7 mouse cellular contexts compared by ENCODE assay signal in genomic region chr4:32486654-32487398, GRCm38 (mm10).
DNase-seq lines count a peak whose midpoint lies in the region; ATAC-seq and TF ChIP-seq lines count a peak whose summit lies in the region.

No protein-coding gene starts in this region.

- no peaks in the 10 kb centered on the region for H3K36me3 ChIP-seq in limb, embryonic 13.5 days
- H3K36me3 ChIP-seq in limb, embryonic 10.5 days, result no peaks in the 10 kb centered on the region; the same call in 1 of the 2 replicates
- no peaks in the 10 kb centered on the region for H3K36me3 ChIP-seq in forebrain, embryonic 15.5 days
- H3K36me3 ChIP-seq in hindbrain, embryonic 12.5 days, result no peaks in the 10 kb centered on the region
- no peaks in the 10 kb centered on the region for H3K36me3 ChIP-seq in liver, postnatal 0 days (replicated peaks; ENCODE audit: insufficient read depth, low read length)

- no peaks in the 10 kb centered on the region for H3K27me3 ChIP-seq in limb, embryonic 13.5 days
- no peaks in the 10 kb centered on the region for H3K27me3 ChIP-seq in limb, embryonic 10.5 days (ENCODE audit: low read depth, poor library complexity, severe bottlenecking)
- H3K27me3 ChIP-seq in forebrain, embryonic 15.5 days, result no peaks in the 10 kb centered on the region
- H3K27me3 ChIP-seq in hindbrain, embryonic 12.5 days, result no peaks in the 10 kb centered on the region
- H3K27me3 ChIP-seq in liver, postnatal 0 days (ENCODE audit: insufficient read depth, low read length), result no peaks in the 10 kb centered on the region

- intact Hi-C loops in gastrocnemius, postnatal 14 days (cut with DNase I; ENCODE audit: low total_unique reads), result no loop called here

- peak; percentile 57 for ATAC-seq in limb, embryonic 13.5 days (ENCODE audit: low FRiP score, low read depth)
- peak; percentile 86 for ATAC-seq in forebrain, embryonic 15.5 days (replicated peaks)
- 0 out of 2 replicates have a peak, but pooled peaks have one; percentile 51 for ATAC-seq in hindbrain, embryonic 12.5 days (ENCODE audit: low FRiP score)
- ATAC-seq in liver, postnatal 0 days, result no peak

- WGBS in limb, embryonic 13.5 days, result 63% methylated on average over 17 of the region's 17 CpGs
- WGBS in limb, embryonic 10.5 days, result 83% methylated on average over 17 of the region's 17 CpGs
- WGBS in forebrain, embryonic 15.5 days, result 11% methylated on average over 17 of the region's 17 CpGs
- WGBS in hindbrain, embryonic 12.5 days, result 61% methylated on average over 17 of the region's 17 CpGs
- WGBS in olfactory bulb, adult 2 months, result 17% methylated on average over 17 of the region's 17 CpGs
- 82% methylated on average over 17 of the region's 17 CpGs for WGBS in liver, postnatal 0 days (ENCODE audit: insufficient replicate concordance)

- no peak for TF ChIP-seq POLR2A in olfactory bulb, adult 2 months (IDR thresholded peaks at IDR 0.05; ENCODE audit: insufficient read depth, low read depth, low read length)

- TF ChIP-seq CTCF in olfactory bulb, adult 2 months (IDR thresholded peaks at IDR 0.05; ENCODE audit: insufficient read depth, low read depth, low read length), result no peak
- no peak for TF ChIP-seq CTCF in liver, postnatal 0 days (IDR thresholded peaks at IDR 0.05; ENCODE audit: low read depth)

- no peak overlapping the region for H3K4me3 ChIP-seq in limb, embryonic 13.5 days
- H3K4me3 ChIP-seq in limb, embryonic 10.5 days, result no peak overlapping the region
- H3K4me3 ChIP-seq in forebrain, embryonic 15.5 days, result 0 out of 2 replicates have a peak overlapping the region, but pooled peaks have one; percentile 2
- no peak overlapping the region for H3K4me3 ChIP-seq in hindbrain, embryonic 12.5 days
- H3K4me3 ChIP-seq in olfactory bulb, adult 2 months (ENCODE audit: insufficient read depth, low read depth, low read length), result peak overlapping the region; percentile 30
- H3K4me3 ChIP-seq in liver, postnatal 0 days (ENCODE audit: low read depth, low read length), result no peak overlapping the region

- H3K27ac ChIP-seq in limb, embryonic 13.5 days, result no peak overlapping the region; the same call in 1 of the 2 replicates
- H3K27ac ChIP-seq in limb, embryonic 10.5 days, result no peak overlapping the region
- H3K27ac ChIP-seq in forebrain, embryonic 15.5 days (replicated peaks), result peak overlapping the region; percentile 84
- H3K27ac ChIP-seq in hindbrain, embryonic 12.5 days, result peak overlapping the region; percentile 86
- H3K27ac ChIP-seq in olfactory bulb, adult 2 months (ENCODE audit: insufficient read depth, low read depth, low read length), result 0 out of 2 replicates have a peak overlapping the region, but pooled peaks have one; percentile 12
- H3K27ac ChIP-seq in liver, postnatal 0 days (ENCODE audit: low read depth), result no peak overlapping the region

- no peaks in the 10 kb centered on the region for H3K9me3 ChIP-seq in limb, embryonic 13.5 days
- H3K9me3 ChIP-seq in limb, embryonic 10.5 days (replicated peaks), result no peaks in the 10 kb centered on the region
- H3K9me3 ChIP-seq in forebrain, embryonic 15.5 days, result no peaks in the 10 kb centered on the region
- H3K9me3 ChIP-seq in hindbrain, embryonic 12.5 days (replicated peaks), result no peaks in the 10 kb centered on the region
- no peaks in the 10 kb centered on the region for H3K9me3 ChIP-seq in liver, postnatal 0 days (ENCODE audit: low read length)

- no peak for DNase-seq in limb, embryonic 10.5 days (ENCODE audit: low spot score)
- no peak for DNase-seq in gastrocnemius, postnatal 14 days
- no peak for DNase-seq in liver, postnatal 0 days

- H3K4me1 ChIP-seq in limb, embryonic 13.5 days, result peaks cover 41% of the 10 kb centered on the region
- H3K4me1 ChIP-seq in limb, embryonic 10.5 days, result peaks cover 54% of the 10 kb centered on the region
- peaks cover 42% of the 10 kb centered on the region for H3K4me1 ChIP-seq in forebrain, embryonic 15.5 days
- peaks cover 40% of the 10 kb centered on the region for H3K4me1 ChIP-seq in hindbrain, embryonic 12.5 days
- peaks cover 8% of the 10 kb centered on the region for H3K4me1 ChIP-seq in olfactory bulb, adult 2 months (ENCODE audit: control insufficient read depth, insufficient read depth, low read length)
- no peaks in the 10 kb centered on the region for H3K4me1 ChIP-seq in liver, postnatal 0 days (ENCODE audit: insufficient read depth)

- TF ChIP-seq EP300 in liver, postnatal 0 days (IDR thresholded peaks at IDR 0.05; ENCODE audit: low read depth), result no peak

- no peak overlapping the region for H3K9ac ChIP-seq in limb, embryonic 13.5 days
- peak overlapping the region; percentile 17; the same call in 1 of the 2 replicates for H3K9ac ChIP-seq in forebrain, embryonic 15.5 days (replicated peaks)
- H3K9ac ChIP-seq in hindbrain, embryonic 12.5 days, result no peak overlapping the region
- no peak overlapping the region for H3K9ac ChIP-seq in liver, postnatal 0 days (replicated peaks)

- peak overlapping the region; percentile 38 for H3K4me2 ChIP-seq in limb, embryonic 13.5 days (replicated peaks)
- H3K4me2 ChIP-seq in forebrain, embryonic 15.5 days (replicated peaks), result peak overlapping the region; percentile 34
- H3K4me2 ChIP-seq in hindbrain, embryonic 12.5 days (replicated peaks), result peak overlapping the region; percentile 31
- H3K4me2 ChIP-seq in liver, postnatal 0 days (ENCODE audit: low read depth, low read length), result no peak overlapping the region

Comparison
In these comparisons a context has a peak if more than half of its experiments do, and no peak if none do; other contexts are left out.
1. H3K27ac ChIP-seq: peak in forebrain, embryonic 15.5 days (single experiment), hindbrain, embryonic 12.5 days (single experiment) and olfactory bulb, adult 2 months (single experiment); none in limb, embryonic 13.5 days (single experiment), limb, embryonic 10.5 days (single experiment) and liver, postnatal 0 days (single experiment).
2. H3K4me3 ChIP-seq: peak in forebrain, embryonic 15.5 days (single experiment) and olfactory bulb, adult 2 months (single experiment); none in limb, embryonic 13.5 days (single experiment), limb, embryonic 10.5 days (single experiment), hindbrain, embryonic 12.5 days (single experiment) and liver, postnatal 0 days (single experiment).